Mouse (Mus musculus): Measurements from ENCODE around the gene Dgkh. TPM values are rescaled to one million over a fixed set of nuclear protein-coding genes. Genes with fewer than 3 reads are reported as not detected.
"Not testable (repeated sequence)": the region's sequence is repeated elsewhere in the genome, so short reads cannot be mapped to it uniquely, and the experiment has no call there.

Dgkh gene
- polyA plus RNA-seq, 1 experiment = 0.38 TPM

DNA sequence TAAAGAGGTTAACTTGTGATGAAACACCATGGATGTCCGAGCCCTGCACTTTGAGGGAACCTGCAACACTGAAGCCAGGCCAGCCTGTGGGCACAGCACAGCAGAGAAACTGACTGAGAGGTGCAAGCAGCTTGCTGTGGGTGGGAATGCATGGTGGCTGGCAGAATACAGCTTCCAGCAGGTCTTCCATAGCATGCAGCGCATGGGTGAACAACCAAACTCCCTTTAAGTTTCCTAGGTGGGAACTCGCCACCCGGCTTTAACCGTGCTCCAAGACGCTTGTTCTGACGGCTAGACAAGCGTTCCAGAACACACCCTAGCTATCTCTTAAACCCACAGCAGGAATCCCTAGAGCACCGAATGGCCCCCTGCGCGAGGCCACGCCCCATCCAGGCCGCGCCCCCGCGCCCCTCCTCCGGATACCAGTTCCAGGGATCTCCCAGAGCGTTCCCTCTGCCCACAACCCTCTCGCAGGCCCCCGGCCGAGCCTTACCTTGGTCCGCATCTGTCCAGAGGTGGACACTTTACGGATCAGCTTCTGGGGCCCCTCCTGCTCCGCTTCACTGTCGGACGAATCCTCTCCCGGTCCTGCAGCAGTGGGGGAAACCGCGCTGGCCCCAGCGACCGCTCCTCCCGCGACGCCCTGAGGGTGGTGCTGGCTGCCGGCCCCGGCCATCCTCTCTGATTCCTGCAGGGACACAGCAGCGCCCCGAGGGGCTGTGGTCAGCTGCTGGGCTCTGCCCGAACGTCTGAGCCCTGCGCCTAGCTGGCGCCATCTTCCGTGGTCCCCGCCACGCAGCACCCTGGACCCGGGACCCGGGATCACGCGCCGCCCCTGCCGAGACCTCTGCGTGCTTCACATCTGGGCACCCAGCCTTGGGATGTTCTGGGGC lies 7.9 kb downstream of the Dgkh start:
- WGBS = 3% methylated on average over 52 of the region's 52 CpGs
- no peak for DNase-seq (ENCODE audit: low read depth, low spot score)

DNA sequence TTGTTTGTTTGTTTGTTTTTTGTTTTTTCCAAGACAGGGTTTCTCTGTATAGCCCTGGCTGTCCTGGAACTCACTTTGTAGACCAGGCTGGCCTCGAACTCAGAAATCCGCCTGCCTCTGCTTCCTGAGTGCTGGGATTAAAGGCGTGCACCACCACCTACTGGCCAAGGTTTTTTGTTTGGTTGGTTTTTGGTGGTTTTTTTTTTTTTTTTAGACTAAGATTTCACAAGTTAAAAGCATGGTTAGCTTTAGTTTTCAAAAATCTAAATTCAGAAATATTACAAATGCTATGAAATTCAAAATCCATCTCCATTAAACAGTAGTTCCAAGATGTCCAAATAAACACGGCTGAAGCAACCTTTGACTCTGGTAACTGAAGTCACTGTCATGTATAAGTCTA lies 8.9 kb downstream of the Dgkh start:
- WGBS = 90% methylated on average over 4 of the region's 4 CpGs
- DNase-seq (ENCODE audit: low read depth, low spot score) = not testable (repeated sequence)

DNA sequence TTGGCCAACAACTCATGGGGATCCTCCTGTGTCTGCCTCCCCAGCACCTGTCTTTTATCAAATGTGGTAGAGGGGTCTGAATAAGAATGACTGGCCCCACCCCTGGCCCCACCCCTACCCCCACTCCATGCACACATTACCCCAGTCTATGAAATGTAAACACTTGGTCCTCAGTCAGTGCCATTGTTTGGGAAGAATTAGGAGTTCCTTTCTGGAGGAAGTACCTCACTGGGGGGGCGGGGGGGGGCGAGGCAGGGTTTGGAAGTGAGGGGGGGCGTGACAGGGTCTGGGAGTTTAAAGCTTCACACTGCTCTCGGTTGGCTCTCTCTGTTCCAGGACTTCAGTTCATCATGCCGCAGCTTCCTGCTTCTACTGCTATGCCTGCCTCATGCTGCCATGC lies 10.5 kb downstream of the Dgkh start:
- WGBS = 80% methylated on average over 5 of the region's 5 CpGs
- DNase-seq (ENCODE audit: low read depth, low spot score) = no peak

DNA sequence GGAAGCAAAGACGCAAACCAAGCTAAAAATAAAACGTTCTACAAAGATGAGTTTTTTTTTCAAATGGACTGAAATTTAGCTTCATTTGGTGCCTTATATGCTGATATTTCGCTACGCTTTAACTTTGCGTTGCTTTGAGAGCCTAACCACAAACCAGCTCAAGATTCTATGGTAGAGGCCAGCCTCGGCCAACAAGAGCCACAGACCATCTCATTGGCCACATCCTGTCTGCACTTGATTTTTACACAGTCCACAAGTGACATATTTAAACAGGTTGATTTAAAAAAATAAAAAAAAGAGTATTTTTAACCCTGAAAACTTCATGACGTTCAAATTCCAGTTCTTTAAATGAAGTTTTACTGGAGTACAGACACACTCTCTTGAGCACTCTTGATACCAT lies 16.5 kb downstream of the Dgkh start:
- 92% methylated on average over 7 of the region's 7 CpGs for WGBS
- no peak for DNase-seq (ENCODE audit: low read depth, low spot score)

DNA sequence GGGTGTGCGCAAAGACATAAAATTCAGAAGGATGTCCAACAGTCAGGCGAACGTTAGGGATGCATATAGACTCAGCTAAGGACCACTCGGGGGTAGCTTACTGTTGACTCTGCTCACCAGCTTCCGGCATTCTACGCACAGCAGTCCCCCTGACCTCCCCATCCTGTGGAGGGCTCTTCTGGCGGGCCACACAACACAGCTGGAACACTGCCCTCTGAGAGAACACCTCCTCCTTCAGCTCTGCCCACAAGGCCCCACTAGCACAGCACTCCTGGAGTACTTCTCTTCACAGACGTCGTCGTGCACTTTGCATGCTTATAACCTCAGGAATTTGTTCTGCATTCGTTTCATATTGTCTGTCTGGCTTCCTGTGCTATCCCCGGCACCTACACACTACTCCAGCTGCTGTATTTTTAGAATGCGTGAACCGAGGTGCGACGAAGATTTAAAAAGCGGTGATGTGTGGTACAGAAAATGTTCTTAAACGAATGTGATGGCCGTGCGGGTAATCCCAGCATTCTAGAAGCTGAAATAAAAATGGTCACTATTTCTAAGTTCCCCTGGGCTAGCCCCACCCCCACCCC lies 19.9 kb downstream of the Dgkh start:
- DNase-seq (ENCODE audit: low read depth, low spot score) = no peak
- 70% methylated on average over 20 of the region's 20 CpGs for WGBS

DNA sequence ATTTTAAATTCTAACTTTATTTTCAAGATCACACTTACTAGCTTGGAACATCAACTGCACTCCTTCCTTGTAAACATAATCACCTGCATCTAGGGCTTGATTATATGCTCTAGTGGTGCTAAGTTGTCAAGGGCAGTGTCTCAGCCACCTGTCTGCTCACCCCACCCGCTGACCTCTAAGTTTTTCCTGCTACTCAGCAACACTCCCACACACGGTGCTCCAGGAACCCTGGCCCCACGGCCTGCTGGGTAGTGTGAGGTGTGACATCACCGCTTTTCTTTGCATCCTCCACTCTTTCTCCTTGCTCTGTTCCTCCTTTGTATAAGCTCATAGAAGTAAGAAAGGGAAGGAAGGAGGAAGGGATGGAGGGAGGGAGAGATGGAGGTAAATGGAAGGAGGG lies 21.9 kb downstream of the Dgkh start:
- 47% methylated on average over 4 of the region's 4 CpGs for WGBS
- no peak for DNase-seq (ENCODE audit: low read depth, low spot score)

DNA sequence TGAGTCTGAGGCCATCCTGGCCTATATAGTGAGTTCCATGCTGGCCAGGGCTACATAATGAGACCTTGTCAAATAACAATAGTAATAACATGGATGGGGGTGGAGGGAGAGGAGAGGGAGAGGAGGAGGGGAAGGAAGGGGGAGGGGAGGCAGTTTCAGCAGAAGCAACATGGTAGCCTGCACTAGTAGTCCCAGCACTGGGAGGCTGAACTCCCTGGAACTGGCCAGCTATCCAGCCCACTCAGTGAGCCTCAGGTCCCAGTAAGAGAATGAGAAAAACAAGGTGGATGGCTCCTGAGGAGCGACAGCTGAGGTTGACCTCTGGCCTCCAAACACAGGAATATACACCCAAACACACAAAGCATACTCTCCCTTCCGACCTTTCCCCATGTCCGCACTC lies 27.0 kb downstream of the Dgkh start:
- DNase-seq (ENCODE audit: low read depth, low spot score) = no peak
- 85% methylated on average over 3 of the region's 3 CpGs for WGBS

DNA sequence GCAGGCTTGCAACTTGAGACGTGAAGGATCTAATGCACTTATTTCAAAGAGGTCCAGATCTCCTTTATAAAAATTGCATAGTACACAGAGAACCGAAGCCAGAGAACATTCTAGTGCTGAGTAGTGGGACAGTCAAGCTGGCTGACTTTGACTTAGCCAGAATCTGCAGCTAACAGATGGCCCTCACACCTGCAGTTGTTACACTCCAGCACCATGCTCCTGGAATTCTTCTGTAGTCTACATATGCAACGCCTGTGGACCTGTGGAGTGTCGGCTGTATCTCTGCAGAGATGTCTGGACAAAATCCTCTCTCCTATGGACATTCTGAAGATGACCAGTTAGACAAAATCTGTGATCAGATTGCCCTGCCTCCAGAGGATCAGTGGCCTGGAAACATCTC lies 28.6 kb downstream of the Dgkh start:
- WGBS = 81% methylated on average over 4 of the region's 4 CpGs
- no peak for DNase-seq (ENCODE audit: low read depth, low spot score)

DNA sequence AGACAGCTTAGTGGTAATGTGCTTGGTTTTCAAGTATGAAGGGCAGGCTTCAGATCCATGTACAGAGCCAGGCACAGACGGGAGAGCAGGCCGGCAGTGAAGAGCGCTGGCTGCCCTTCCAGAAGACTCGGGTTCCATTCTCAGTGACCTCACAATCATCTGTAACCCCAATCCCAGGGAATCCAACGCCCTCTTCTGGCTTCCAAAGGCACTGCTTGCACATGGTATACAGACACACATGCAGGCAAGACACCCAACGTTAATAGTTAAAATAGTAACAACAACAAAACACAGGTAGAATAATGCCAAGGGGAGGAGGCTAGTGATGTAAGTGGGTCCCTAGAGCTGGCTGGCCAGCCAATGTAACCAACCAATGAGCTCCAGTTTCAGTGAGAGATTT lies 29.2 kb downstream of the Dgkh start:
- no peak for DNase-seq (ENCODE audit: low read depth, low spot score)
- WGBS = 81% methylated on average over 6 of the region's 6 CpGs

DNA sequence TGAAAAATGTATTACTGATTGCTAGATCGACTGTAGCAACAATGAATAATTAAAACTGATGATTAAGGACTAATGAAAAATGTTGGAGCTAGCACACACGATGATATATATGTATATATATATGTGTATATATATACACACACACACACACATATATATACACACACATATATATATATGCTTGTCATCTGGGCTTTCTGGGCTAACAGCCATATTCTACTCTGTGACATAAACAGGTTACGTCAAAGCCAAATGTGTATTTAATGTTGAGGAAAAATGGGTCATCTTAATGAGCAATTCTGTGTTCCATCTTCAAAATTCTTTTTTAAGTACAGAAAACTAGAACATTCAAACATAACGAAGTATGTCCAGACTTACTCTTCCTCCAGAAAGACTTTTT lies 30.5 kb downstream of the Dgkh start:
- 84% methylated on average over 4 of the region's 4 CpGs for WGBS
- DNase-seq (ENCODE audit: low read depth, low spot score) = no peak

DNA sequence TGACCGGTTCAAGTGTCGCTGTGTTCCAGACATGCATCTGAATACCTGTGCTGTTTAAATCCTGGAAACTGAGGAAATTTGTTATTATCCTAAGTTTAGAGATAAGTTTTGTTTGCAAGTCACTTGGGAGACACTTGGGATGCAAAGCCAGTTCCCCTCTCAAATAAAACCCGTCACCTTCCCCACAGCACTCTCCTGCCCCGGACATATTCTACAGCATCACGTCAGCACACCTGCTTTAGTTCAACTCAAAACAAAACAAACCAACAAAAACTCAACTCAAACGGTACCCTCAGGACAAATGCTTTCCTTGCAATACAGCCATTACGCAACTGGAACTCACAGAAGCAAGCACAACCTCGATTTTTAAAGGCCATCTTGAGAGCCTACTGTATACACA lies 31.1 kb downstream of the Dgkh start:
- 61% methylated on average over 8 of the region's 8 CpGs for WGBS
- DNase-seq (ENCODE audit: low read depth, low spot score) = no peak

DNA sequence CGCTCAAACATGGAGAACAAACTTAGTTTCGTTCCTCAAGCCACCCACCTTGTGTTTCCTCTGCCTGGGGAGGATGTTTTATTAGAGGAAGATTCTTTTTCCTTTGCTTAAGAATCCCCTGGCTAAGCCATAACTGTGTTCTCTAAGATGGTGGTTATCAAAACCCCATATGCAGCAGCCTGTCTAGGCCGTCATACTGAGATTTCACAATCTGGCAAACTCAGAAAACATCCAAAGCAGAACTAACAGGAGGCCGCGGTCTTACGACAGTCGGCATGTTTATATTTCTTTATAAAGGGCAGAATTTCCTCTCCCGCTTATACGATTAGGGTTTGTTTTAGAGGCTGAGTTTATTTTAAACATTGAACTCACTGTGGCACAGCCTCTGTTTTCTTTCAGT lies 31.5 kb downstream of the Dgkh start:
- 43% methylated on average over 9 of the region's 9 CpGs for WGBS
- no peak for DNase-seq (ENCODE audit: low read depth, low spot score)

DNA sequence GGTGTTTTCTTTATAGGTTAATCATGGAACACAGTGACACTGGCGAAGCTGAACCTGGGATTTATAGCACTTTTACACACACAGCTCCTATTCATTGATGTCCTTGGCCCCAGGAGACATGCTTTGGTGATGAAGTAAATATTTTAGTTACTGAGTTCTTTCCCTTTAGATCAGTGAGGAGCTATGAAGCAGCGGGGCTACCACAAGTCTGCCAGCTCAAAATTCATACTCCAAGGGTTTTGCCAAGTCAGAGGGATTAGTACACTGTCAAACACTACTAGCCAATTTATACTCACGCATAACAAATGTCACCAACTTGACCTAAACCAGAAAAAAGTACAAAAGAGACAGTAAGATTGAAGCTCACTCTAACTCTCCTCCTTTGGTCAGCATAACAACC lies 32.9 kb downstream of the Dgkh start:
- 55% methylated on average over 3 of the region's 3 CpGs for WGBS
- no peak for DNase-seq (ENCODE audit: low read depth, low spot score)

DNA sequence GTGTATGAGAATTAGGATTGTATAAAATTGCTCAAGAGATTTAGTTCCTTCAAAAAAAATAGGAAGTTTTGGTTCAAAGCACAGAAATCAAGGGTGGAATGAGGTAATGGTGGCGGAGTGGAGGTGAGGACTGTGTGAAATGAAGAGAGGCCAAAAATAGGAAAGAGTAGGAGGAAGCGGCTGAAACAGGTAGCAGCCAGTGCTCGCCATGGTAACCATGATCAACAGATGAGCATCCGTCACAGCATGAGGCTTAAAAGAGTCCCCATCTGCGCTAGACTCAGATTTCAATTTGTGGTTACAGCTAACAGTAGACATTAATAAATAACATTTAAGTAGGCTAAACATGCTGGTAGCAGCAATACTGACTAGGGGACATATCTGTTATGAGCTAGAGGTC lies 33.4 kb downstream of the Dgkh start:
- WGBS = 72% methylated on average over 5 of the region's 5 CpGs

DNA sequence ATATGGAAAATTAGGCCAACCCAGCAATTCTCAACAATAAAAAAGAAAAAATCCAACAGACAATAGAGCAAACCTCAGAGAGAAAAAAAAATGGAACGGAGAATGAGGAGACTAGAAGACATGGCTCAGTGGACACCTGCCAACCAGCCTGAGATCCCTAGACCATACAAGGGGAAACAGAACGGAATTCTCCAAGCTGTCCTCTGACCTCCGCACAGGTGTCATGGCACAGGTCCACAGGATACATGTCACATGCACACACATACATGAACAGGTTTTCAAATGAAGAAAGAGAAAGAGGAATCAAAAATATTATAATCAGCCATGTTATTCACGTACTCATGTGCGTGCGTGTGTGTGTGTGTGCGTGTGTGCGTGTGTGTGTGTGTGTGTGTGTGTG lies 38.5 kb downstream of the Dgkh start:
- no peak for DNase-seq (ENCODE audit: low read depth, low spot score)
- WGBS = 88% methylated on average over 8 of the region's 8 CpGs

More for the DNA sequence above, 33.4 kb downstream of the Dgkh start:
- DNase-seq (ENCODE audit: low read depth, low spot score) = no peak

DNA sequence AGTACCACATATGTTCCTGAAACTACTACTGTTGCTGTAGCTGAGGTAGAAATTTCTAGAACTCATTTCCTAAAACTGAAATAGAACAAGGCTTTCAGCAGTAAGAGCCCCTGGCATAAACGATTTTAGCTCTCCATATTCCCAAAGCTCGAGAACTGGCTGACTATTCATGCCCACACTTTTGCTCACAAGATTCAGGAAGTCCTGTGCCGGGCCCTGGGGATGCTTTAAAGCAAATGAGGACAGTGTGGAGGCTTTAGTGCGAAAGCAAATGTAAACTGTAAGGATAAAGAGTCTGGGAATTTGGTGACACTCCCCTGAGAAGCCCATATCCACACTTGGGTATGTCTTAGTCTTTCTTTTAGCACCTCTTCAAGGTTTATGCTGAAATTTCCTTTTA lies 40.0 kb downstream of the Dgkh start:
- DNase-seq (ENCODE audit: low read depth, low spot score) = no peak
- WGBS = 59% methylated on average over 4 of the region's 4 CpGs

DNA sequence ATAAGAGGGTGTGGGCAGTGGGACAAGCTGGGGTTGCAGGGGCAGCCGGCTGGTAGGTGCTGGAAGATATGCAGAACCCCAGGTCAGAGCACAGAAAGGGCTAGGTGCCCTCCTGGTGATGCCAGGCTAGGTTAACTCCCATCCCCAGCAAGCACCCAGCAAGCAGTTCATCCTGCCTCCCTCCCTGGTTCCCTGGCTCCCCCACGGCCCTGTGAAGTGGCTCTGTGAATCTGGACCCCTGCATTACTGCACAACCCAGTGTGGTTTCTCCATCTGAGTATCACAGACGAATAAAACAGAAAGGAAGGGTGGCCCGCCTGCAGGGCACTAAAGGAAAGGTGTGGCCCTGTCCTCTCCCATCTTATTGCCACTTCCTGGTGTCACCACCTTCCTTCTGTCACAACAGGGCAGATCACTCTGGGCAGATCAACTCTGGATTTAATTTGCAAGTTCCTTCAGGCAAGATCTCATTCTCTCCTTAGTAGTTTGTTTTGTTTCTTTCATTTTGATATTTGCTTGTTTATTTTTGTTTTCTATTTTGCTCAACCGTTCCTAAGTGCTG lies 40.6 kb downstream of the Dgkh start:
- peak; percentile 28 for DNase-seq (ENCODE audit: low read depth, low spot score)
- WGBS = 26% methylated on average over 5 of the region's 5 CpGs

DNA sequence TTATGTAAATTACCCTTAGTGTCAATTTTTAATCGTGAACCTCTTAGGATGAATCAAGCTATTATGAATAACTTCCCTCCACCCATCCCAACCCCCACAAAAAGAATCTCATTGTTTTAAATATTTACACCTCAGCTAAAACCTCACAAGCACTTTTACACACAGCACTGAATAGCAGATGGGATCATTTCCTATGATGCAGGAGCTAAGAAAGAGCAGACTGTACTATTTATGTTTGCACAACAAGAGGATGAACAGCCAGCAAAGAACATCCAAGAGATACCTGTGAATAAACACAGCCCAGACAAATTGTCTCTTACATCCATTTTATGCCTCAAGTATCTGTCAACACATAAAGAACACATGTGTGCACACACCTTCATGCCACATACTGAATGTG lies 41.7 kb downstream of the Dgkh start:
- no peak for DNase-seq (ENCODE audit: low read depth, low spot score)

DNA sequence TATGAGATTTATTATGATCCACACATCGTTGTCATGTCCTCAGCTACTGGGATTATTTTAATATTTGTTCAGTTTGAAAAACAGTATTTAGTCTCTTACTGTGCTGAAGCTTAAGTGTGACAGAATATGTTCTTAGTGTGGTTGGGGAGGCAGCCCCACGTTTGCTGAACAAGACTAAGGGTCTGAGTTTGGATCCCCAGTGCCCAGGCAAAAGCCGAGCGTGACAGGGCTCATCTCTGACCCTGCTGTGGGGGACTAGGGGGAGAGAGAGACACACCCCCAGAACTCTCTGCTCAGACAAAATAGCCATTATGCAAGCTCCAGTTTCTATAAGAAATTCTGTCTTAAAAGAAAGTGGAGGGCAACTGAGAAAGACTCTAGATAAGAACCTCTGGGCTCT lies 42.2 kb downstream of the Dgkh start:
- 80% methylated on average over 4 of the region's 4 CpGs for WGBS

More for the DNA sequence above, 41.7 kb downstream of the Dgkh start:
- WGBS = 66% methylated on average over 1 of the region's 1 CpGs

DNA sequence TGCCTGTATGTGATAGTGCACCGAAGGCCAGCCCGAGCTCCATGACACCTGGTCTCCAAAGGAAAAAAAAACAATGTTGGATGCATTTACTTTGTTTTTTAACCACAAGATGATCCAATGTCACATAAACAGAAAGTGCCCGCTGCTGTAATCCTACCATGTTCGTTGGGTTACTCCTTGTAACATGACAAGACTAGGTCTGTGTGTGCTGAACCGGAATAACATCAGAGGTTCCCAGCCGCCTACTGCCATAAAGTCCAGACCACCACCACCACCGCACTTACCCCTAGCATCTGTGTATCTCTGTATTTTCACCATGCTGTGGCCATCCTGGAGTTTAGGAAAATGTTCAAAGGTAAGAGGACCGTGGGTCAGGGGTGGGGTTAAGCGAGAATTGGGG lies 42.6 kb downstream of the Dgkh start:
- DNase-seq (ENCODE audit: low read depth, low spot score) = no peak
- WGBS = 95% methylated on average over 9 of the region's 9 CpGs

More for the DNA sequence above, 42.2 kb downstream of the Dgkh start:
- DNase-seq (ENCODE audit: low read depth, low spot score) = no peak

DNA sequence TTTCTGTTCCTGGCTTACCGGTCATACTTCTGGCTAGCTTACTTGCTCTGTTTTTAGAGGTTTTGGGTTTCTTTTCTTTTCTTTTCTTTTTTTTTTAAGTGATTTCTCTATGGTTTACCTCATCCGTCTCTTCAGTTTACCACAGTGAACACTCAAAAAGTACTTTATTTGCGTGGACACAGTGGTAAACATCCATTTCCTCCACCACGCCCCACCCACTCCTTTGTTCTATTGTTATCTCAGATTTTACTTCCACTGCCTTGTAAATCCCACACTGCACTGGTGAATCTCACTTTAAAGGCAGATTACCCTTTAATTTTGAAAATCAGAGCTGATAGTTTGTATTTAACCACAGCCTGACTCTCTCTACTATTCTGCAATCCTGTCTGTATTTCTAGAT lies 44.9 kb downstream of the Dgkh start:
- DNase-seq (ENCODE audit: low read depth, low spot score) = no peak
- WGBS = 55% methylated on average over 4 of the region's 4 CpGs

Measured in large intestine, adult 2 months (tissue).